ENCODE assay signal across 15 mouse cellular contexts in the genomic region with DNA sequence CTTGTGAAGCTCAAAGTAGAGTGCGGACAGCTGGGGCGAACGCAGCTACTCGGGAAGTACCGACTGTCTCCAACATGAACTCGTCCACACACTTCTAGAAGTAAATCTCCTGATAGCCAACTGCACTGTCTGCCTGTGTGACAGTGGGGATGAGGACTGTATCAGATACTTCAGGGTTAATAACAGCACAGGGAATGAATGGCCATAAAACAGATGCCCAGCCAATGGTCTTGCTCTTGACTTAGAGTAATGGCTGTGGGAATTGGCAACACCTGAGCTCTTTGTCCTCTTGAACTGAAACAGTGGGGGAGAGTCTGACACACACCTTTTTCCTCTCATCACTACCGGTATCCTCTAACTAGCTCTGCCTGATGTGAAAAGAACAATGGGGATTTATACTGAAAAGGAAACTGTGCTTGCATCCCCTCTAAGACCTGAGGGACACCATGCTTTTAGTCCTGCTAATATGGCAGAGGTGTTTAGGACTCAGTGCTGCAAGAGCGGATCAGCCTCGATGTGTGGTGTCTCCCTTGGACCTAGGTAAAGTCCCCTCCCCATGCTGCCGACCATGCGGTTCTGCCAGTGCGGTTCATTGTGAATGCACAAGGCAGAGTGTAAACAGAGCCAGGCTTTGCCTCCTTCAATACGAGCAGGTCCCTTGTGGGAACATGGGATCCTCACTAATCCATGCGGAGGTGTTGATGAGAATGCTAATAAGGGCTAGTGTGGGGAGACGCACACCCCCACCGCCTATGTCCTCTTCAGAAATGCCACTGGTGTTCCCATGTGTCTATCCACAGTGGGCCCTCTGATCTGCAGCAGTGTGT.
DNase-seq lines count a peak whose midpoint lies in the region; ATAC-seq lines count a peak whose summit lies in the region.
"Had no signal": no experiment of that assay in that cellular context is flagged by ENCODE, and none has a peak within 500 bp of the region (broad histone marks: within the 10 kb centered on the region; RNA-seq: fewer than 3 reads in every experiment).

No protein-coding gene starts in this region.

- peak; percentile 85 for ATAC-seq in forebrain, embryonic 13.5 days
- ATAC-seq in hindbrain, embryonic 11.5 days (ENCODE audit: low FRiP score) = peak; percentile 64; the same call in 1 of the 2 replicates
- ATAC-seq in midbrain, embryonic 11.5 days (ENCODE audit: low FRiP score) = peak; percentile 92
- ATAC-seq in neural tube, embryonic 15.5 days (ENCODE audit: low FRiP score) = peak; percentile 80
- ATAC-seq: CD4-positive, CD25-positive, alpha-beta regulatory T cell, adult 4 months had no signal

- H3K4me1 ChIP-seq in forebrain, embryonic 13.5 days = peaks cover 20% of the 10 kb centered on the region
- H3K4me1 ChIP-seq in hindbrain, embryonic 11.5 days (replicated peaks; ENCODE audit: control insufficient read depth, insufficient read depth, low read length) = peaks cover 8% of the 10 kb centered on the region; the same call in 1 of the 2 replicates
- H3K4me1 ChIP-seq in midbrain, embryonic 11.5 days (ENCODE audit: control insufficient read depth, insufficient read depth, low read length) = peaks cover 17% of the 10 kb centered on the region
- peaks cover 22% of the 10 kb centered on the region for H3K4me1 ChIP-seq in neural tube, embryonic 15.5 days

- intact Hi-C loops in heart, postnatal 14 days (cut with DNase I) = no loop called here

- no peaks in the 10 kb centered on the region for H3K36me3 ChIP-seq in forebrain, embryonic 13.5 days (ENCODE audit: poor library complexity, severe bottlenecking)
- H3K36me3 ChIP-seq in hindbrain, embryonic 11.5 days (ENCODE audit: control insufficient read depth, insufficient read depth, low read length) = no peaks in the 10 kb centered on the region
- no peaks in the 10 kb centered on the region for H3K36me3 ChIP-seq in midbrain, embryonic 11.5 days (ENCODE audit: control insufficient read depth, insufficient read depth, low read length)
- no peaks in the 10 kb centered on the region for H3K36me3 ChIP-seq in neural tube, embryonic 15.5 days

- H3K27ac ChIP-seq in forebrain, embryonic 13.5 days = peak overlapping the region; percentile 59; the same call in 1 of the 2 replicates
- H3K27ac ChIP-seq in hindbrain, embryonic 11.5 days (ENCODE audit: low read depth, low read length) = 0 out of 2 replicates have a peak overlapping the region, but pooled peaks have one; percentile 47
- H3K27ac ChIP-seq in midbrain, embryonic 11.5 days (ENCODE audit: low read depth, low read length) = peak overlapping the region; percentile 65
- H3K27ac ChIP-seq in neural tube, embryonic 15.5 days (replicated peaks) = peak overlapping the region; percentile 62
- H3K27ac ChIP-seq: gastrocnemius, adult 2 months; heart, adult 2 months; macrophage had no signal

- no peaks in the 10 kb centered on the region; the same call in 1 of the 2 replicates for H3K9me3 ChIP-seq in forebrain, embryonic 13.5 days (replicated peaks)
- no peaks in the 10 kb centered on the region for H3K9me3 ChIP-seq in hindbrain, embryonic 11.5 days (ENCODE audit: control insufficient read depth, low read length)
- H3K9me3 ChIP-seq in midbrain, embryonic 11.5 days (ENCODE audit: control insufficient read depth, low read length) = no peaks in the 10 kb centered on the region
- H3K9me3 ChIP-seq in neural tube, embryonic 15.5 days (replicated peaks) = no peaks in the 10 kb centered on the region

- no peak overlapping the region for H3K9ac ChIP-seq in forebrain, embryonic 13.5 days
- H3K9ac ChIP-seq in hindbrain, embryonic 11.5 days (ENCODE audit: low read depth, low read length) = no peak overlapping the region
- H3K9ac ChIP-seq in midbrain, embryonic 11.5 days (ENCODE audit: low read length) = peak overlapping the region; percentile 40; the same call in 1 of the 2 replicates
- H3K9ac ChIP-seq in neural tube, embryonic 15.5 days (replicated peaks) = no peak overlapping the region

- H3K4me2 ChIP-seq in forebrain, embryonic 13.5 days = no peak overlapping the region
- no peak overlapping the region for H3K4me2 ChIP-seq in hindbrain, embryonic 11.5 days (replicated peaks; ENCODE audit: low read depth, low read length)
- H3K4me2 ChIP-seq in midbrain, embryonic 11.5 days = no peak overlapping the region
- no peak overlapping the region for H3K4me2 ChIP-seq in neural tube, embryonic 15.5 days

- peak; percentile 26 for DNase-seq in hindbrain, embryonic 11.5 days (ENCODE audit: low spot score)
- peak; percentile 91 for DNase-seq in midbrain, embryonic 11.5 days (ENCODE audit: low spot score, missing footprints)
- no peak for DNase-seq in frontal cortex, postnatal 10 days (ENCODE audit: low spot score in 2 of 2)
- no peak for DNase-seq in kidney, postnatal 10 days
- DNase-seq in heart, postnatal 14 days = no peak
- DNase-seq: adrenal gland, adult 8-10 months; cerebellum, adult 2 months; gastrocnemius, adult 2 months; heart, adult 2 months; lung, adult 2 months; thymus, adult 2 months had no signal

- no peak overlapping the region for H3K4me3 ChIP-seq in forebrain, embryonic 13.5 days
- H3K4me3 ChIP-seq in hindbrain, embryonic 11.5 days (ENCODE audit: low read depth, low read length) = no peak overlapping the region
- H3K4me3 ChIP-seq in midbrain, embryonic 11.5 days (ENCODE audit: low read depth, low read length) = no peak overlapping the region
- no peak overlapping the region for H3K4me3 ChIP-seq in neural tube, embryonic 15.5 days (replicated peaks)
- H3K4me3 ChIP-seq: gastrocnemius, adult 2 months; heart, adult 2 months had no signal

- no peaks in the 10 kb centered on the region for H3K27me3 ChIP-seq in forebrain, embryonic 13.5 days
- H3K27me3 ChIP-seq in hindbrain, embryonic 11.5 days (ENCODE audit: control insufficient read depth, insufficient read depth, low read length) = no peaks in the 10 kb centered on the region
- H3K27me3 ChIP-seq in midbrain, embryonic 11.5 days (ENCODE audit: control insufficient read depth, insufficient read depth, low read length) = no peaks in the 10 kb centered on the region
- no peaks in the 10 kb centered on the region for H3K27me3 ChIP-seq in neural tube, embryonic 15.5 days (replicated peaks)

- WGBS in forebrain, embryonic 13.5 days = 45% methylated on average over 16 of the region's 16 CpGs
- 64% methylated on average over 16 of the region's 16 CpGs for WGBS in hindbrain, embryonic 11.5 days
- WGBS in midbrain, embryonic 11.5 days = 53% methylated on average over 16 of the region's 16 CpGs
- 46% methylated on average over 16 of the region's 16 CpGs for WGBS in neural tube, embryonic 15.5 days

Comparison
In these comparisons a context has a peak if more than half of its experiments do, and no peak if none do; other contexts are left out.
1. DNase-seq: peak in hindbrain, embryonic 11.5 days (single experiment) and midbrain, embryonic 11.5 days (single experiment); none in frontal cortex, postnatal 10 days (0 of 2), kidney, postnatal 10 days (single experiment) and heart, postnatal 14 days (0 of 2).
2. Peak in every context shown above with its lines, with median percentiles within 50 percentile points of each other: ATAC-seq and H3K27ac ChIP-seq.